Mouse (Mus musculus) gastrocnemius, postnatal 14 days (tissue): Measurements from ENCODE around the gene Ezh2. TPM values are rescaled to one million over a fixed set of nuclear protein-coding genes. Genes with fewer than 3 reads are reported as not detected.
A peak's percentile ranks its signal among the peaks of the same experiment; 100 is the strongest.
"Not testable (repeated sequence)": the region's sequence is repeated elsewhere in the genome, so short reads cannot be mapped to it uniquely, and the experiment has no call there.

Source experiments
- DNase-seq: peaks from one replicate; pipeline ENCODE4 v3.0.0; 2021; ENCODE audit warnings: mixed read lengths
- intact Hi-C: fragments of 180-260 bp; cut with DNase I; formaldehyde crosslinking; loops from one replicate; pipeline ENCODE4 v1.15.1; 2025; ENCODE audit warnings: low total_unique reads
- long read RNA-seq, 2 experiments: library from polyadenylated mRNA; stranded (forward); transcript quantifications; one replicate each; pipeline ENCODE4 v2.0.0; 2021
- total RNA-seq, 2 experiments: library from RNA; stranded (reverse); gene quantifications; 2 replicates each; pipeline ENCODE4 v1.2.3; 2021

Ezh2 gene
- total RNA-seq: 10 to 100 TPM; 11.5 to 12.2 TPM
- long read RNA-seq, experiment 1, partial matches to known transcripts: 0 of 2 reads
- long read RNA-seq, experiment 1, other reads (novel, unspliced or antisense): 1 of 2 reads
- long read RNA-seq, experiment 2, partial matches to known transcripts: 1 of 6 reads
- long read RNA-seq, experiment 2, other reads (novel, unspliced or antisense): 3 of 6 reads

DNA sequence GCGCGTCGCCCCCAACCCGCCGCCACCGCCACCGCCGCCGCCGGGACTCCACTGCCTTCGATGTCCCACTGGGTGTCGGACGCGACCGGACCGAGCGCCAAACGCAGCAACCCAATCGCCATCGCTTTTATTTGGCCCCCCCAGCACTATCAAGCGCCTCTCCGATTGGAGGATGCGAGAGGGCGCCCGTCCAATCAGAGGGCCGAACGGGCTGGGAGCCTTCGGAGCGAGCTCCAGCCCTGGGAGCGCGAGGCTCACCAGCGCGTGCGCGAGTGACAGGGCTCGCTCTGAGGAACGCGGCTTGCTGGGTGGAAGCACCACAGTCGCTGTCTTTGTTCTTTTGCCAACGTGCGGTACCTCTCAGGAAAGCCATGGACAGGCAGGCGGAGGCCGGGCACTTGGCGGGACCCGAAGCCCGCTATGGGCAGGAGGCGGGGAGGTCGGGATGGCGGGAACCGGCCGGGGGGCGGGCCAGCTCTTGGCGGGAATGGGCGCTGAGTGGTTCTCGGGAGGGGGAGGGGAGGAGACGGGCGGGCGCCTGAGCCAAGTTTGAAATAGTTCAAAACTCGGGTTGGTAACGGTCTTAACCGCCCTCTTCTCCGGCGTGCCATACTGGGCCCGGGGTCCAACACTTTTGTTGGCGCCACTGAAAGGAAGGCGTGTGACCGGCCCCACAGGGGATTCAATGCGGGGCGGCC is at the start of gene Ezh2:
Gene Ezh2, minus strand, starts transcription at position 416 of the 698 bp plus-strand sequence.
- DNase-seq: peak; percentile 98
- intact Hi-C loops: no loop called here

DNA sequence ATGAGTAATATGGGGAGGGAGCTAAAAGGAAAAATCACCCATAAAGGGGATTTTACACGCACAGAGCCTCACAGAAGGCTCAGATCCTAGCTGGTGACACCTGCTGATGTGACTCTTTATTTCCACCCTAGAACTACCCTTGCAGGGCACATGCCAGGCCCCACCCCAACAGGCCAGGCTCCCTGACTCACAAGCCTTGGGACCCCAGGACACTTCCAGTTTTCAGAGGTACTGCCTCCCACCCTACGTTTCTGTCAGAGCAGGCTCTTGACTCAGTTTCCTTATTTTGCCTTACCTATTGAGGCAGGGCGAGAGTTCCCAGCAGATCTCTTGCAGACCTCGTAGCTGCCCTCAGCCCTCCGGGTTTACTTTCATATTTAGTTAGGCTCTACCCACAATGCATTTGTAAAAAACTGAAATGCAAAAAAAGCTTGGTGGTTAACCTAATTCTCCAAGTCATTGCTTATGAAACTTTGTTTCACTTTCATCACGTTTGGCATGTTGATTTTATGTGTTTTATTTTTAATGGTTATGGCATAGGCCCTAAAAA is 41.5 kb upstream of the Ezh2 start:
- intact Hi-C loops: loop anchor here (10.0 kb wide), 1 partner anchor 322 kb away; no protein-coding TSS in a partner anchor

DNA sequence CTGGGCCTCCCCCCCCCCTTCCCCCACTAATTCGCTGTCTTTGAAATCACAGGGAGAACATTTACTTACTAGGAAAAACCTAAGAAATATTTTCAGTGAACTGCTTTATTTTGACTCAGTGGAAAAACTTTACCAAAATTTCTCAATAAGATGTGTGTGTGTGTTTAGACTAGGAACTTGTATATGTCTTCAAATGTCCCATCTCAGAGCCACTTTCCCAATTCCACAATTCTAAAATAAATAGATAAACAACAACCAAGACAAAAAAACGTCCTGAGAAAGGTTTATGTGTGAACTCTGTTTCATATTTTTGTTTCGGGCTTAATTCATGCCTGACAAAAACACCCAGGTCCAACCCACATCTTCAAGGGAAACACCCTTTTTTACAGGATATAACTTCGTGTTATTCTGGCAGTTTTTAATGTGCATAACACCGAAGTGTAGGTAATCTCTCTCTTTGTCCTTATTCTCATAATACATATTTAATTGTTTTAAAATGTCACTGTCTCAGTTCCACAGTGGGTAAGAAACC is 40.9 kb upstream of the Ezh2 start:
- intact Hi-C loops: loop anchor here (10.0 kb wide), 1 partner anchor 321 kb away; no protein-coding TSS in a partner anchor
- no peak for DNase-seq

More for the DNA sequence above, 41.5 kb upstream of the Ezh2 start:
- DNase-seq: no peak

DNA sequence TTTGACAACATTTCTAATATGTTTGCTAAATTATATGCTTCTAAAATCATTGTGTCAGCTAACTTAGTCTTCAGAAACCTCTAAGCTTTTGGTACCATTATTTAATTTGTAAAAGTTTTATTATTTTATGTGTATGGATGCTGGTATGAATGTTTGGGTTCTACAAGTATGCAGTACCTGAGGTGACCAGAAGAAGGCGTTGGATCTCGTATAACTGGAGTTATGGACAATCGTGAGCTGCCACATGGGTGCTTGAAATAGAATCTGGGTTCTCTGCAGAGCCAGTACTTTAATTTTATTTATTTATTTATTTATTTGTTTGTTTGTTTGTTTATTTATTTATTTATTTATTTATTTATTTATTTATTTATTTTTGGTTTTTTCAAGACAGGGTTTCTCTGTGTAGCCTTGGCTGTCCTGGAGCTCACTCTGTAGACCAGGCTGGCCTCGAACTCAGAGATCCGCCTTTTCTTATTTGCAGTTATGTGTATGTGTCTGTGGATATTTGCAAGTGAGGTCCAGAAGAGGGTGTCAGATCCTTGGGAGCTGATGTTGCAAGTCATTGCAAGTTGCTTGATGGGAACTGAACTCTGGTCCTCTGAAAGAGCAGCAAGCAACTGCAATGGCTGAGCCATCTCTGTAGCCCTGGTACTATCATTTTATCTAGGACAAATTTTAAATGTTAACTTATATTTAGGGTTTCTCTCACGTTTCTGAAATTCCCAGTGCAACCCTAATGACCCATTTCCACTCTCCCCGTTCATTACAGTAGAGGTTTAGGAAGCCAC is 40.3 kb upstream of the Ezh2 start:
- intact Hi-C loops: loop anchor here (10.0 kb wide), 1 partner anchor 321 kb away; no protein-coding TSS in a partner anchor
- no peak for DNase-seq

DNA sequence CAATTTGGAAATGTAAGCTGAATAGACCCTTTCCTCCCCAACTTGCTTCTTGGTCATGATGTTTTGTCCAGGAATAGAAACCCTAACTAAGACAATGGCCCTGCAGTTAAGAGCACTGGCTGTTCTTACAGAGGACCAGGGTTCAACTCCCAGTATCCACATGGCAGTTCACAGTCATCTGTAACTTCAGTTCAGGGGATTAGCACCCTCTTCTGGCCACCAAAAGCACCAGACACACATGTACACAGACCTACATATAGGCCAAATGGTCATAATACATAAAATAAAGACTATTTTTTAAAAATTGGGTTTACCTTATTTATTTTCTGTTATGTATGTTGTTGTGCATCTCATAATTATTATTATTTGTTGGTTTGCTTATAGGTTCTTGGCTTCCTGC is 38.3 kb upstream of the Ezh2 start:
- intact Hi-C loops: loop anchor here (10.0 kb wide), 1 partner anchor 319 kb away; no protein-coding TSS in a partner anchor
- no peak for DNase-seq

DNA sequence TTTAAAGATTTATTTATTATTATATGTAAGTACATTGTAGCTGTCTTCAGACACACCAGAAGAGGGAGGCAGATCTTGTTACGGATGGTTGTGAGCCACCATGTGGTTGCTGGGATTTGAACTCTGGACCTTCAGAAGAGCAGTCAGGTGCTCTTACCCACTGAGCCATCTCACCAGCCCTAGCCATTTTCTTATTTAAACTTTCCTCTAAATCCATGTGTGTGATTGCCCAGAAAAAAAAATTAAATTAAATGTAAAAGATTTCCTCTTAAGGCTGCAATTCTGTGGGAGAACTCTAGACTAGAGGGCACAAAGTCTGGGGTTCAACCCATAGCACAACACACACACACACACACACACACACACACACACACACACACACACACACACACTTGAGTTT is 34.9 kb upstream of the Ezh2 start:
- intact Hi-C loops: loop anchor here (10.0 kb wide), 1 partner anchor 315 kb away; no protein-coding TSS in a partner anchor
- not testable (repeated sequence) for DNase-seq

DNA sequence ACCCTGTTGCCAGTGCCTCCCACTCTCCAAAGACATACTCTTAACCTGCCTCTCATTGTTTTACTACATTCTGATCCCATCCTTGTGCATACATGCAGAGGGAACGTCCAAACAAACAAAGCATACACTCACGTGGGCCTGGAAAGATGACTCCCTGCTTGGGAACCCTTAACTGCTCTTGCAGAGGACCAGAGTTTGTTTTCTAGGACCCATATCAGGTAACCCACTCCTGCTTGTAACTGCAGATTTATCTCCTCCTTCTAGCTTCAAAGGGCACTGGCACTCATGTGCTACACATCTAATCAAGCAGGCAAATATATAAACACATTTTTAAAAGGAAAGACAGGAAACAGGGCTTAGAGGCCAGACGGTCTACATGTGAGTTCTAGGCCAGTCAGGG is 32.8 kb upstream of the Ezh2 start:
- DNase-seq: no peak
- intact Hi-C loops: no loop called here

DNA sequence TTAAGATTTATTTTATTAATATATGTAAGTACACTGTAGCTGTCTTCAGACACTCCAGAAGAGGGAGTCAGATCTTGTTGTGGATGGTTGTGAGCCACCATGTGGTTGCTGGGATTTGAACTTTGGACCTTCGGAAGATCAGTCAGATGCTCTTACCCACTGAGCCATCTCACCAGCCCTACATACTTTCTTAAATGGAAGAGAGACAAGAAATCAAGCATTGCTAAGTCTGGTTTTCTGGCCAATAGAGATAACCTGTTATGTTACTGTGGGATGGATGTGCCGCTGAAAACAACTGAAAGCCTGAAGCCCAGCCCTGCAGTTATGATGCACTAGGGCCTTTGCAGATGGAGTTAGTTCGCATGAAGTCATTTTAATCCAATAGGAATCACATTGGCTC is 31.8 kb upstream of the Ezh2 start:
- intact Hi-C loops, DNase-seq: not testable (repeated sequence)

DNA sequence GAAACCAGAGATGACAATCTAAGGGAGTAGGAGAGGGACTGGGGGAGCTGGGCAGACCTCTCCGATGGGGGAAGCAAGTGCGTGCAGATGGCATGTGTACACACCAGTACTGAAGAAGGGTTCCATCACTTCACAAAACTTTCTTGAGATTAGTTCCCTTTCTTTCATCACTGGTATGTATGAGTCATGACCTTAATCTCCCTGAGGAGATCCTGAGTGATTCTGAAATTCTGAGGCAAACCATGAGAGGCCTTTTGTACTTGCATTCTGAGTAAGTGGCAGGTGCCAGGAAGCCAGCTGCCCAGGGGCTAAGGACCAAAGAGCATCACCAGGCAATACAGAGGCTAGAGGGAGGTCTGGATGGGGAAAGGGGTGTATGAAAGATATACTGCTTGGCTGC is 25.9 kb upstream of the Ezh2 start:
- DNase-seq: no peak
- intact Hi-C loops: no loop called here

DNA sequence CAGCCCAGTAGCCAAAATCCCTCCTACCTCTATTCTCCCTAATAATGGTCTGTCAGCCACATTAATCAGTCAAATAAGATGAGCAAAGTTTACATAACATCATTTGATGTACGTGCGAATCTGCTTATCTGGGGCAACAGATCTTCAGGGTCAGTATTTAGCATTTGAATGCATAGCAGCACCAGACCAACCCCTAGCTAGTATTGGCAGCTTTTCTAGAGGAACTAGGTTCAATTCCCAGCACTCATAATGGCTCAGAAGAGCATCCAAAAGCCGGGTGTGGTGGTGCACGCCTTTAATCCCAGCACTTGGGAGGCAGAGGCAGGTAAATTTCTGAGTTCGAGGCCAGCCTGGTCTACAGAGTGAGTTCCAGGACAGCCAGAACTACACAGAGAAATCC is 13.2 kb upstream of the Ezh2 start:
- intact Hi-C loops, DNase-seq: not testable (repeated sequence)

DNA sequence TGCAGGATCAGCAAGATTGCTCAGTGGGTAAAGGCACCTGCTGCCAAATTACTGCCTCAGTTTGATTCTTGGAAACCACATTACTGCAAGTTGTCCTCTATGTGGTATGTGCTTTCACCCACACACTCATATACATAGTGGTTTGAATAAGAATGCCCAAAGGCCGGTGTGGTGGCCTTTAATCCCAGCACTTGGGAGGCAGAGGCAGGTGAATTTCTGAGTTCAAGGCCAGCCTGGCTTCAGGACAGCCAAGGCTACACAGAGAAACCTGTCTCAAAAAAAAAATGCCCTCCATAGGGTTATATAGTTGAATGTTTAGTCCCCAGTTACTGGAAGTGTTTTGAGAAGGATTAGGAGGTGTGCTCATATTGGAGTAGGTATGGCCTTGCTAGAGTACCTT is 6.8 kb upstream of the Ezh2 start:
- intact Hi-C loops: no loop called here
- no peak for DNase-seq

DNA sequence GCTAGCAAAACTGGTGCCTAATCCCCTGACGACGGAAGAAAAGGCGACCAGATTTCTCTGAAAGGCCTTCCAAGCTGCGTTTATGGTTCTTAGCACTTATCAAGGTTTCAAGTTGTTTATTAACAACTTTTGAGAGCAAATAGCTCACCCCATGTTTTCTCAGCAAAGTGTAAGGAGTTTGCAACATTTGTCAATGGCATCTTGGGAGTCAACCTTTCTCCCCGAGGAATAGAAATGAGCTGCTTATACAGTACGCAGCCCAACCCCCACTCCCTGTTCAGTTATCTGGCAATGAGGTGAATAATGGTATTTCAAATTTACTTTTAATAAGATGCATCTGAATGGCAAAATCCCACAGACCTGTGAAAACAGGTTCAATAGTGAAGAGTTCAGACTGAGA is 555 bp upstream of the Ezh2 start:
- intact Hi-C loops: no loop called here
- no peak for DNase-seq

DNA sequence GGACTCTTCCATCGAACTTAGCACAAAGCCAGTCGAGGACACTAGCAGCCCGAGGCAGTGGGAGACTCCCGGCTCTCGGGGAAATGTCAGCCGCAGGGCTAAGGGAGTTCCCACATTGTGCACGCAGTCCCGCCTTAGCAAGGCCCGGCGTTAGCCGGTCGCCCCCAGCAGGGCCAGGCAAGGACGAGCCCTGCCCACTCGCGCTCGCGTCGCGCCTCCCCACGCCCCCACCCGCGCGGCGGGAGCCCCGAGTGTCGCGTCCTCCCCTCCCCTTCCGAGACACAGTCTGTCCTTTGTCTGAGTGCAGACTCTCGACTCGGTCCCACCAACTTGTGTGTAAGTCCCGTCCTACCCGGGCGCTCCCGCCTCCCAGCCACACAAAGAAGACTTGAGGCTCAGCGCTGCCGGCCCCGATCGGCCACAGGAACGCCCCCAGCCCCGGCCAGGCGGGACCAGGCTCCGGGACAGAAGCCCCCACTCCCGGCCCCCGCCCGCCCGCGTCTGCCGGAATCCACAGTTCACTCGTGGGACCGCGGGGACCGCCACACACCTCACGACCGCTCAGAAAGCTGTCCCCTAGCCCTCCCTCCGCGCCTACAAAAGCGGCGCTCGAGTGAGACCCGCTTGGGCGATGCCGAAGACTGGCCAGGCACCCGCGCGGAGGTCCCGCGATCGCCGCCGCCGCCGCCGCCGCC is 853 bp downstream of the Ezh2 start:
- DNase-seq: peak; percentile 71
- intact Hi-C loops: no loop called here

DNA sequence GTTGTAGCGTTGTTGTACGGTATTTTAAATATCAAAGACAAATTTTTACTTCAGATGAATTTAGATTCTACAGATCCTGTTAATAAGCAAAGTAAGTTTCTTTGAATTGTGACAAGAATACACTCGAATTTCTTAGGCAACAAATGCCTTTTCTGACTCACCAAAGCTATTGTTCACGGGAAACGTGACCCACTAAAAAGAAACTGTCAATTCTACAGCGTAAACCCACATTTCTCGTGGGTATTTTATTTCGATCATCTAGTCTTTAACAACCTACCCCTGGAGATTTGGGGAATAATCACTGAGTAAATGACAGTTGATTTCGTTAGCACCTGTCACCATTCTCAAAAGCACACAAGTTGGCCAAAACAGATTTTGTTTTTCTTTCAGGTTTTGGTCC is 1.6 kb downstream of the Ezh2 start:
- no peak for DNase-seq
- intact Hi-C loops: no loop called here

DNA sequence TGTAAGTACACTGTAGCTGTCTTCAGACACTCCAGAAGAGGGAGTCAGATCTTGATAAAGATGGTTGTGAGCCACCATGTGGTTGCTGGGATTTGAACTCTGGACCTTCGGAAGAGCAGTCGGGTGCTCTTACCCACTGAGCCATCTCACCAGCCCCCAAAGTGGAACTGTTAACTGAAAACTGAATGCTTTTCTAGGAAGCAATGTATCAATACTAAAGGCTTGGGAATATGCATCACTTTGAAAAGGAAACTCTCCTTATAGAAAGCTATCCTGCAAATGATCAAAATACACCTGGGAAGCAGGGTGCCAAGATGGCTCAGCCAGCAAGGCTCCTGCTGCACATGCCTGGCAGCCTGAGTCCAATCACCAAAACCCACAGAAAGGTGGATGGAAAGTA is 7.8 kb downstream of the Ezh2 start:
- DNase-seq, intact Hi-C loops: not testable (repeated sequence)

DNA sequence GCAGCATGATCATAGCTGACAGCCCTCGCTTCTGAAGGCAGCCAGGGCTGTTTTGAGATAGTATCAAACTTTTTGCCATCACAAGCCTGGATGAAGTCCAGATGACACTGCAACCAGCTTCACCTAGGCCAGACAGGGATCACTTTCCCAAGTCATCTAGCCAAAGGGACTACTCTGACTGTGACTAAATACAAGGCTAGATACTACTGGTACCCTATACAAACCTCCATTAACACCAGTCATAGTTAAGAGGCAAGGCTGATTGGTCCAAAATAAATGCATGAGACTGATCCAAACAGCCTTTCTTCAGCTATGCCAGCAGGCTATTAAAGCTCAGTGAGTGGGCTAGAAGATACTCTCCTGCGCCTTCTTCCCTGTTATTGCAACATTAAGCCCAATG is 22.3 kb downstream of the Ezh2 start:
- no peak for DNase-seq
- intact Hi-C loops: no loop called here

DNA sequence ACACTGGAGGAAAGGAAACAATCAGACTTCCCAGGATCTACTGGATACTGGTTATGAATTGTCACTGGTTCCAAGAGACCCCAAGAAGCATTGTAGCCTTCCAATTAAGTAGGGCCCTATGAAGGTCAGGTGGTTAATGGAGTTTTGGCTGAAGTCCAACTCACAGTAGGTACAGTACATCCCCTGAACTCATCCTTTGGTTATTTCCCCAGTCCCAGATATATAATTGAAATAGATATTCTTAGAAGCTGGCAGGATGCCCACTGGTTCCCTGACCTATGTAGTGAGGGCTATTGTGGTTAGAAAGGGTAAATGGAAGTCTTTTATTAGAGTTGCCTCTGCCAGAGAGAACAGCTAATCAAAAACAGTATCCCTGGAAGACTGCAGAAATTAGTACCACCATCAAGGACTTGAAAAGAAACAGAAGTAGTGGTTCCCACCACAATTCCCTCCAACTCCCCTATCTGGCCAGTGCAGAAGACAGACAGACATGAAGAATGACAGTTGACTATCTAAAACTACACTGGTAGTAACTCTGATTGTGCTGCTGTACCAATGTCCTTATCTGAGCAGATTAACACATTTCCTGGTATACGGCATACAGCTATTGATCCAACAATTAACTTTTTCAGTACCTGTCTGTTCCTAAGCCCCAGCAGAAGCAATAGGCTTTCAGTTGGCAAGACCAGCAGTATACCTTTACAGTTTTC is 29.7 kb downstream of the Ezh2 start:
- intact Hi-C loops: no loop called here
- DNase-seq: no peak

DNA sequence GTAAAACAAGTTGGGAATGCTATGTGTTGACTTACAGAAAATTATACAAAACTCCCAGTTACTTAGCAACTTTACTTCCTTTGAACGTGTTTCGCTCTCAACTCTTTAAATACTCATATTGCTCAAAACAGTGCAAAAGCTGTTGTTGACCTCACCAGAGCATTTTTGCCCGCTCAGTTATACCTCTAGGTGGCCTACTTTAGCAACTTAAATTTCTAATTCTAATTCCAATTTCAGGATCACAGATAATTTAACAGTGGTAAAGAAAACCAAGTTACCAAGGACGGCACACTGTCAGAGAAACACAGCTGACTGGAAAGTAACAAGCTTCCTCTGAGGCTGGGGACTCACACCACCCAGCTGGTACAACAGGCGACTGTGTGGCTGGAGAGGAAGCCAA is 33.7 kb downstream of the Ezh2 start:
- no peak for DNase-seq
- intact Hi-C loops: no loop called here

DNA sequence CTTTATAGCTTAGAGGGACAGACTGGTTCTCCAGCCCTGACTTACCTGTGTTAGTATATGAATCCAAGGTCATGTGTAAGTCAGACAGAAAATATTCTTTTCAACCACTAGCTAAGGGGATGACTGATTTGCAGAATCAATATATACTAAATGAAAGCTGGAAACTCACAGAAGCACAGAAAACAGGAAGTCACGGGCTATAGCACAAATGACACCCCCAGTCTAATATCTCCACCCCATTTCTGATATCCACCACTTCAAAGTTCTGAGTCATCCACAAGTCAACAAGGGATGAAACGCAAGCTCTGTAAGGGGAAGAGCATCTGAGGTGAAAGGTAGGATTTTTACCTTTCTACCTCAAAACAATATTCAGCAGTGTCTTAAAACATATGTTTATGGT is 34.3 kb downstream of the Ezh2 start:
- intact Hi-C loops: no loop called here
- DNase-seq: no peak
